ENCODE assay signal across 8 mouse cellular contexts in the genomic region with DNA sequence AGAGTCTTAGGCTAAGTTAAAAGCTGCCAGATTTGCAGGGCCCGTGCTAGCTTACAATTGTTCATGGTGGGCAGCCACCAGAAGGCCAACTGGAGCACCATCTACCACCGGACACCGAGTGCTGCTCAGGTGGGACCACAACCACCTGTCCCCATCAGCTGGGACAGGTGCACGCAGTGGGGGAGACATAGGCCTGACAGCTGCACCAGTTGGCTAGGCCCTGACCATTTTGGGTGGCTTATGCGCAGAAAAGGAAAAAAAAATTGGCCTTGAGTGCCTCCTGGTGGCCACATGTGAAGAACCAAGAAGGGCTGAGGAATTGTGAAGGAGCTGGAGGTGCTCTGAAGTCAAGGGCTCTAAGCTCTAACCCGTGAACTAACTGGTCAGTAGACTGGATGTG. TPM values are rescaled to one million over a fixed set of nuclear protein-coding genes. Genes with fewer than 3 reads are reported as not detected.
DNase-seq lines count a peak whose midpoint lies in the region; ATAC-seq and TF ChIP-seq lines count a peak whose summit lies in the region.

No protein-coding gene starts in this region.

- no peaks in the 10 kb centered on the region for H3K27me3 ChIP-seq in heart, embryonic 11.5 days (ENCODE audit: control insufficient read depth, insufficient read depth, low read length)
- H3K27me3 ChIP-seq in embryonic facial prominence, embryonic 10.5 days (replicated peaks; ENCODE audit: low read depth, poor library complexity, severe bottlenecking) = no peaks in the 10 kb centered on the region
- H3K27me3 ChIP-seq in heart, embryonic 10.5 days (ENCODE audit: insufficient read depth, poor library complexity, severe bottlenecking) = no peaks in the 10 kb centered on the region
- no peaks in the 10 kb centered on the region for H3K27me3 ChIP-seq in kidney, postnatal 0 days (ENCODE audit: insufficient read depth, low read length)

- H3K36me3 ChIP-seq in heart, embryonic 11.5 days (ENCODE audit: control insufficient read depth, insufficient read depth, low read length) = no peaks in the 10 kb centered on the region
- H3K36me3 ChIP-seq in embryonic facial prominence, embryonic 10.5 days (replicated peaks) = no peaks in the 10 kb centered on the region
- no peaks in the 10 kb centered on the region for H3K36me3 ChIP-seq in heart, embryonic 10.5 days
- no peaks in the 10 kb centered on the region for H3K36me3 ChIP-seq in kidney, postnatal 0 days (ENCODE audit: insufficient read depth, low read length)

- no peak overlapping the region for H3K4me3 ChIP-seq in heart, embryonic 11.5 days (ENCODE audit: low read depth, low read length)
- no peak overlapping the region for H3K4me3 ChIP-seq in embryonic facial prominence, embryonic 10.5 days
- no peak overlapping the region for H3K4me3 ChIP-seq in heart, embryonic 10.5 days
- no peak overlapping the region for H3K4me3 ChIP-seq in kidney, postnatal 0 days (replicated peaks; ENCODE audit: low read depth, low read length)
- no peak overlapping the region for H3K4me3 ChIP-seq in olfactory bulb, adult 2 months (ENCODE audit: insufficient read depth, low read depth, low read length)

- no peaks in the 10 kb centered on the region for H3K9me3 ChIP-seq in heart, embryonic 11.5 days (replicated peaks; ENCODE audit: control insufficient read depth, low read length)
- no peaks in the 10 kb centered on the region for H3K9me3 ChIP-seq in embryonic facial prominence, embryonic 10.5 days
- H3K9me3 ChIP-seq in heart, embryonic 10.5 days = no peaks in the 10 kb centered on the region
- no peaks in the 10 kb centered on the region for H3K9me3 ChIP-seq in kidney, postnatal 0 days (replicated peaks; ENCODE audit: low read length)

- H3K4me2 ChIP-seq in heart, embryonic 11.5 days = no peak overlapping the region
- no peak overlapping the region for H3K4me2 ChIP-seq in kidney, postnatal 0 days (ENCODE audit: low read length)

- no peak for ATAC-seq in heart, embryonic 11.5 days (replicated peaks; ENCODE audit: insufficient number of reproducible peaks, low FRiP score, low TSS enrichment)
- no peak for ATAC-seq in kidney, postnatal 0 days (replicated peaks; ENCODE audit: low FRiP score, low read depth)

- H3K4me1 ChIP-seq in heart, embryonic 11.5 days (ENCODE audit: control insufficient read depth, insufficient read depth, low read length) = peaks cover 30% of the 10 kb centered on the region
- peaks cover 75% of the 10 kb centered on the region for H3K4me1 ChIP-seq in embryonic facial prominence, embryonic 10.5 days
- peaks cover 66% of the 10 kb centered on the region for H3K4me1 ChIP-seq in heart, embryonic 10.5 days
- H3K4me1 ChIP-seq in kidney, postnatal 0 days (replicated peaks; ENCODE audit: insufficient read depth, low read length) = peaks cover 32% of the 10 kb centered on the region
- peaks cover 87% of the 10 kb centered on the region for H3K4me1 ChIP-seq in olfactory bulb, adult 2 months (ENCODE audit: control insufficient read depth, insufficient read depth, low read length)

- H3K9ac ChIP-seq in heart, embryonic 11.5 days (ENCODE audit: low read depth, low read length) = no peak overlapping the region
- 0 out of 2 replicates have a peak overlapping the region, but pooled peaks have one; percentile 8 for H3K9ac ChIP-seq in kidney, postnatal 0 days (ENCODE audit: low read depth, low read length)

- DNase-seq in heart, adult 11 months = peak; percentile 97
- peak; percentile 79 for DNase-seq in adrenal gland, postnatal 10 days
- DNase-seq in embryonic facial prominence, embryonic 10.5 days (ENCODE audit: low spot score) = peak; percentile 77
- no peak for DNase-seq in heart, embryonic 10.5 days (ENCODE audit: low spot score)
- peak; percentile 85 for DNase-seq in kidney, postnatal 0 days (ENCODE audit: low spot score)
- peak; percentile 83 for DNase-seq in lung, postnatal 14 days

- peak; percentile 84 for TF ChIP-seq CTCF in kidney, postnatal 0 days (IDR thresholded peaks at IDR 0.05; ENCODE audit: low read depth)
- TF ChIP-seq CTCF in olfactory bulb, adult 2 months (IDR thresholded peaks at IDR 0.05; ENCODE audit: insufficient read depth, low read depth, low read length) = peak; percentile 31

- 28% methylated on average over 6 of the region's 6 CpGs for WGBS in heart, embryonic 11.5 days (ENCODE audit: insufficient replicate concordance)
- 24% methylated on average over 6 of the region's 6 CpGs for WGBS in embryonic facial prominence, embryonic 10.5 days
- 23% methylated on average over 6 of the region's 6 CpGs for WGBS in heart, embryonic 10.5 days
- 30% methylated on average over 6 of the region's 6 CpGs for WGBS in kidney, postnatal 0 days
- 14% methylated on average over 6 of the region's 6 CpGs for WGBS in olfactory bulb, adult 2 months

- TF ChIP-seq POLR2A in olfactory bulb, adult 2 months (IDR thresholded peaks at IDR 0.05; ENCODE audit: insufficient read depth, low read depth, low read length) = no peak

- H3K27ac ChIP-seq in heart, embryonic 11.5 days (ENCODE audit: low read depth, low read length) = no peak overlapping the region
- H3K27ac ChIP-seq in embryonic facial prominence, embryonic 10.5 days (replicated peaks) = peak overlapping the region; percentile 87
- H3K27ac ChIP-seq in heart, embryonic 10.5 days = 0 out of 2 replicates have a peak overlapping the region, but pooled peaks have one; percentile 82
- H3K27ac ChIP-seq in kidney, postnatal 0 days = no peak overlapping the region
- peak overlapping the region; percentile 68 for H3K27ac ChIP-seq in olfactory bulb, adult 2 months (ENCODE audit: insufficient read depth, low read depth, low read length)

RNA-seq across cellular contexts. Expression of a gene that starts 16.8 kb away (rescaled TPM):
- polyA plus RNA-seq in heart, embryonic 11.5 days (2014; fragmentation: Nextera tagmentation; extraction: Ambion mirVana) = 41.8 and 42.8 TPM in 2 replicates
- 10 to 100 TPM; 32.1 to 35.4 TPM for total RNA-seq in adrenal gland, postnatal 10 days (2021)
- polyA plus RNA-seq in embryonic facial prominence, embryonic 10.5 days (2016; fragmentation: Nextera tagmentation; extraction: Ambion mirVana) = 50.2 and 58.0 TPM in 2 replicates
- 43.7 and 47.7 TPM in 2 replicates for polyA plus RNA-seq in heart, embryonic 10.5 days (2016; fragmentation: Nextera tagmentation; extraction: Ambion mirVana)
- polyA plus RNA-seq in kidney, postnatal 0 days (2015; fragmentation: Nextera tagmentation; extraction: Ambion mirVana) = 45.7 and 48.9 TPM in 2 replicates
- polyA plus RNA-seq in olfactory bulb, adult 2 months (2012; ENCODE audit: insufficient read depth, insufficient read length, low replicate concordance, missing spikeins) = not detected in 2 replicates

RNA-seq across cellular contexts. Expression of a gene that starts 16.8 kb away (rescaled TPM):
- 50.0 and 51.3 TPM in 2 replicates for polyA plus RNA-seq in heart, embryonic 11.5 days (2014; fragmentation: Nextera tagmentation; extraction: Ambion mirVana)
- total RNA-seq in adrenal gland, postnatal 10 days (2021) = 10 to 100 TPM; 69.0 to 72.8 TPM
- 56.2 and 56.4 TPM in 2 replicates for polyA plus RNA-seq in embryonic facial prominence, embryonic 10.5 days (2016; fragmentation: Nextera tagmentation; extraction: Ambion mirVana)
- polyA plus RNA-seq in heart, embryonic 10.5 days (2016; fragmentation: Nextera tagmentation; extraction: Ambion mirVana) = 53.3 and 55.2 TPM in 2 replicates
- polyA plus RNA-seq in kidney, postnatal 0 days (2015; fragmentation: Nextera tagmentation; extraction: Ambion mirVana) = 57.8 and 61.4 TPM in 2 replicates
- polyA plus RNA-seq in olfactory bulb, adult 2 months (2012; ENCODE audit: insufficient read depth, insufficient read length, low replicate concordance, missing spikeins) = not detected in 2 replicates

RNA-seq across cellular contexts. Expression of a gene that starts 18.3 kb away (rescaled TPM):
- 3.4 and 4.6 TPM in 2 replicates for polyA plus RNA-seq in heart, embryonic 11.5 days (2014; fragmentation: Nextera tagmentation; extraction: Ambion mirVana)
- total RNA-seq in adrenal gland, postnatal 10 days (2021) = 10 to 100 TPM in 1 of 2 experiments, 1 to 10 TPM in 1; 9.5 to 11.3 TPM
- 17.7 and 19.6 TPM in 2 replicates for polyA plus RNA-seq in embryonic facial prominence, embryonic 10.5 days (2016; fragmentation: Nextera tagmentation; extraction: Ambion mirVana)
- 12.7 and 18.9 TPM in 2 replicates for polyA plus RNA-seq in heart, embryonic 10.5 days (2016; fragmentation: Nextera tagmentation; extraction: Ambion mirVana)
- polyA plus RNA-seq in kidney, postnatal 0 days (2015; fragmentation: Nextera tagmentation; extraction: Ambion mirVana) = 6.3 and 6.8 TPM in 2 replicates
- not detected in 2 replicates for polyA plus RNA-seq in olfactory bulb, adult 2 months (2012; ENCODE audit: insufficient read depth, insufficient read length, low replicate concordance, missing spikeins)

RNA-seq across cellular contexts. Expression of a gene that starts 24.1 kb away (rescaled TPM):
- 454 and 458 TPM in 2 replicates for polyA plus RNA-seq in heart, embryonic 11.5 days (2014; fragmentation: Nextera tagmentation; extraction: Ambion mirVana)
- total RNA-seq in adrenal gland, postnatal 10 days (2021) = 10 to 100 TPM; 46.2 to 53.1 TPM
- polyA plus RNA-seq in embryonic facial prominence, embryonic 10.5 days (2016; fragmentation: Nextera tagmentation; extraction: Ambion mirVana) = 479 and 683 TPM in 2 replicates
- polyA plus RNA-seq in heart, embryonic 10.5 days (2016; fragmentation: Nextera tagmentation; extraction: Ambion mirVana) = 408 and 575 TPM in 2 replicates
- 135 and 148 TPM in 2 replicates for polyA plus RNA-seq in kidney, postnatal 0 days (2015; fragmentation: Nextera tagmentation; extraction: Ambion mirVana)
- polyA plus RNA-seq in olfactory bulb, adult 2 months (2012; ENCODE audit: insufficient read depth, insufficient read length, low replicate concordance, missing spikeins) = 210 and 316 TPM in 2 replicates

Comparison
In these comparisons a context has a peak if more than half of its experiments do, and no peak if none do; other contexts are left out.
1. H3K27ac ChIP-seq: peak in embryonic facial prominence, embryonic 10.5 days (single experiment), heart, embryonic 10.5 days (single experiment) and olfactory bulb, adult 2 months (single experiment); none in heart, embryonic 11.5 days (single experiment) and kidney, postnatal 0 days (single experiment).
2. RNA of a gene that starts 16.8 kb away (polyA plus RNA-seq): 57.8 to 61.4 TPM in kidney, postnatal 0 days, 56.2 to 56.4 TPM in embryonic facial prominence, embryonic 10.5 days, 53.3 to 55.2 TPM in heart, embryonic 10.5 days and 50.0 to 51.3 TPM in heart, embryonic 11.5 days; not detected in olfactory bulb, adult 2 months; every median in the first group is over 10 times any median in the second.